Mouse (Mus musculus): ENCODE results near the gene Polr1c.

- TF ChIP-seq POLR2A (IDR thresholded peaks at IDR 0.05; ENCODE audit: borderline replicate concordance, control insufficient read depth, low read depth, low read length) (no peak), CTCF (IDR thresholded peaks at IDR 0.05; ENCODE audit: control insufficient read depth, insufficient read depth, low read length) (no peak)
Measured at GRCm38 (mm10) chr17:46237079-46237478, 10.8 kb downstream of the Polr1c start.

All from bone marrow, adult 2 months (tissue).